Mouse (Mus musculus): ENCODE measurements around the gene 1700016H13Rik.

DNA sequence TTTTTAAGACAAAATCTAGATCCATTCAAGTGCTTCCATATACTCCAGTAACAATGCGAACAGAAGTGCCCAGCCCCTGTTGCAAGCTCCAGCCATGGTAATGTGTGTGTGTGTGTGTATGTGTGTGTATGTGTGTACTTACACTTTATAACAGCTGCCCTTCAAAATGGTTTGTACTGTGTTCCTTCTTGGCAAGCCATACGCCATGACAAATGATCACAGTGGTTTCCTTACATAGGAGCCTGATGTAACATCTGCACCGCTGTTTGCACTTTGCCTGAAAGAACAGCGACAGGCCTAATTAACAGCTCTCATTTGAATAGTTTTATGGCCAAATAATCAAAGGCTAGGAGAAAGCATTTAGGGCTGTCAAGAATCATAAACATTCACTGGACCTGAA is 1.0 kb downstream of the 1700016H13Rik start:
- no peak for TF ChIP-seq MAFK (IDR thresholded peaks at IDR 0.05; ENCODE audit: borderline replicate concordance, low read depth, low read length)
- TF ChIP-seq MXI1 (IDR thresholded peaks at IDR 0.05; ENCODE audit: low read depth, low read length), result no peak
- TF ChIP-seq EP300 (IDR thresholded peaks at IDR 0.05; ENCODE audit: low read depth in 1 of 2, low read length in 2 of 2), result no peak
- TF ChIP-seq CHD2 (IDR thresholded peaks at IDR 0.05; ENCODE audit: low read length), result no peak
- TF ChIP-seq RCOR1 (IDR thresholded peaks at IDR 0.05; ENCODE audit: low read depth, low read length), result no peak
- TF ChIP-seq GATA1 (IDR thresholded peaks at IDR 0.05; ENCODE audit: low read depth, low read length), result no peak
